Mouse (Mus musculus): Measurements from ENCODE around the gene Ciart.

- no peak for TF ChIP-seq POLR2A (IDR thresholded peaks at IDR 0.05; ENCODE audit: extremely low read depth, insufficient read depth, low read length)
- no peak for TF ChIP-seq CTCF (IDR thresholded peaks at IDR 0.05; ENCODE audit: extremely low read depth, insufficient read depth, low read length)
These were observed 42.1 kb upstream of the Ciart start for GRCm38 (mm10) chr3:95924185-95924584.
